Mouse (Mus musculus) intestine, embryonic 16.5 days (tissue): ENCODE results near the gene Fry. TPM values are rescaled to one million over a fixed set of nuclear protein-coding genes. Genes with fewer than 3 reads are reported as not detected.

Experiments
- ATAC-seq: fragments of 200-750 bp; cut with Nextera tagmentation; 2 replicates; pipeline ENCODE4 v1.8.0; 2017; ENCODE audit warnings: moderate TSS enrichment, moderate library complexity
- H3K27ac ChIP-seq: fragments of 300-500 bp; sonication (generic); 2 replicates; pipeline ENCODE4 v1.5.1; 2014; ENCODE audit warnings: mild to moderate bottlenecking, low read length
- H3K27me3 ChIP-seq: fragments of 300-500 bp; sonication (generic); replicated peaks from 2 replicates; pipeline ENCODE4 v1.6.1; 2014; ENCODE audit warnings: low read length, control low read depth, mixed read lengths; ENCODE audit not compliant: control insufficient read depth, insufficient read depth
- H3K36me3 ChIP-seq: fragments of 300-500 bp; sonication (generic); 2 replicates; pipeline ENCODE4 v1.6.1; 2014; ENCODE audit warnings: low read length, control low read depth; ENCODE audit not compliant: control insufficient read depth, insufficient read depth
- H3K4me1 ChIP-seq: fragments of 300-500 bp; sonication (generic); 2 replicates; pipeline ENCODE4 v1.6.1; 2014; ENCODE audit warnings: low read length, control low read depth, mixed read lengths; ENCODE audit not compliant: control insufficient read depth, insufficient read depth
- H3K4me2 ChIP-seq: fragments of 300-500 bp; sonication (generic); 2 replicates; pipeline ENCODE4 v1.6.1; 2014; ENCODE audit warnings: low read depth, low read length, control low read depth
- H3K4me3 ChIP-seq: fragments of 300-500 bp; sonication (generic); 2 replicates; pipeline ENCODE4 v1.5.1; 2014; ENCODE audit warnings: mild to moderate bottlenecking, low read length
- H3K9ac ChIP-seq: fragments of 300-500 bp; sonication (generic); 2 replicates; pipeline ENCODE4 v1.6.1; 2014; ENCODE audit warnings: low read depth, low read length
- H3K9me3 ChIP-seq: fragments of 300-500 bp; sonication (generic); 2 replicates; pipeline ENCODE4 v1.6.1; 2016; ENCODE audit warnings: low read length, control low read depth; ENCODE audit not compliant: control insufficient read depth
- WGBS: fragments of 180-500 bp; shearing (Covaris S2); extraction: QIAGEN DNeasy Blood & Tissue Kit; methylation state at CpG from one replicate; pipeline ENCODE4 v1.1.7; 2014; 5-methylcytosine and 5-hydroxymethylcytosine counted together
- polyA plus RNA-seq: library from polyadenylated mRNA; unstranded; fragments of >200 nt; fragmentation: Nextera tagmentation; extraction: Ambion mirVana; gene quantifications from 2 replicates; pipeline ENCODE4 v1.2.1, GENCODE M21; 2015

Gene Fry
- polyA plus RNA-seq, 1 experiment from 2014 or later, result 6.1 TPM

- H3K9me3 ChIP-seq, result peaks cover 3% of the 10 kb centered on the region; the same call in 1 of the 2 replicates
- no peak overlapping the region for H3K4me2 ChIP-seq
- H3K27me3 ChIP-seq, result no peaks in the 10 kb centered on the region
- H3K36me3 ChIP-seq, result no peaks in the 10 kb centered on the region
- WGBS, result 88% methylated on average over 6 of the region's 6 CpGs
- H3K4me1 ChIP-seq, result no peaks in the 10 kb centered on the region
- H3K27ac ChIP-seq, result no peak overlapping the region
- no peak overlapping the region for H3K9ac ChIP-seq
- ATAC-seq, result no peak
- H3K4me3 ChIP-seq, result no peak overlapping the region
These were observed 160.9 kb downstream of the Fry start for GRCm38 (mm10) chr5:150279387-150279786.

DNA sequence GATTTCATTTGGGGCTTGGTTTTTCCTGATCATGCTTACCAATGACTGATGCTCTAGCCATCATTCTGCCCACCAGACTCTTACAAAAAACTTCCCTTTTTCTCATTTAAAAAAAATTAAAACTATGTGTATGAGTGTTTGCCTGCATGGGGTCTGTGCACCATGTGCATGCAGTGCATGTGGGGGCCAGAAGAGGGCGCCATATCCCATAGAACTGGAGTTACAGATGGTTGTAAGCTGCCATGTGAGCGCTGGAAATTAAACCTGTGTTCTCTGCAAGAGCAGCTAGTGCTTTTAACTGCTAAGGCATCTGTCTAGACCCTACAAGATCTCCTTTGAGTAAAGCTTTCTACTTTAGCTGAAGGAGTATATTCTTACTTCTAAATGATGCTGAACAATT, 162.6 kb downstream of the Fry start:
- no peak overlapping the region for H3K27ac ChIP-seq
- peaks cover 3% of the 10 kb centered on the region; the same call in 1 of the 2 replicates for H3K9me3 ChIP-seq
- 79% methylated on average over 2 of the region's 2 CpGs for WGBS
- no peaks in the 10 kb centered on the region for H3K27me3 ChIP-seq
- H3K4me2 ChIP-seq, result no peak overlapping the region
- no peak overlapping the region for H3K4me3 ChIP-seq
- no peaks in the 10 kb centered on the region for H3K36me3 ChIP-seq
- ATAC-seq, result no peak
- no peak overlapping the region for H3K9ac ChIP-seq
- no peaks in the 10 kb centered on the region for H3K4me1 ChIP-seq

DNA sequence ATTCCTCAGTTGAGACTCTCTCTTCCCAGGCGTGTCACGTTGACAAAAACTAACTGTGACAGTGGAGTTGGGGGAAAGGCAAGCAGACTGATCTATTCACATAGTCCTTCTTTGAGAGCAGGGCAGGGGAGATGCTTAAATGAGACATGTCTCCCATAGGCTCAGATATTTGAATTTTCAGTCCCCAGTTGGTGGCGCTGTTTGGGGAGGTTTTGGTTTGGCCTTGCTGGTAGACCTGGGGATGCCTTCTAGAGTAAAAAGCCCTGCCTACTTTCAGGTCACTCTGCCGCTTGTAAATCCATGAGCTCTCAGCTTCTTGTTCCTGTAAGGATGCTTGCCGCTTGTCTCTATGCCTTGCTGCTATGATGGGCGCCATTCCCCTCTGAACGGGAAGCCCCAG, 163.6 kb downstream of the Fry start:
- Histone ChIP-seq H3K27ac (no peak overlapping the region), H3K9ac (no peak overlapping the region), H3K36me3 (no peaks in the 10 kb centered on the region), H3K4me1 (no peaks in the 10 kb centered on the region), H3K4me3 (no peak overlapping the region), H3K9me3 (peaks cover 3% of the 10 kb centered on the region; the same call in 1 of the 2 replicates), H3K4me2 (no peak overlapping the region), H3K27me3 (no peaks in the 10 kb centered on the region)
- WGBS, result 78% methylated on average over 7 of the region's 7 CpGs
- no peak for ATAC-seq

DNA sequence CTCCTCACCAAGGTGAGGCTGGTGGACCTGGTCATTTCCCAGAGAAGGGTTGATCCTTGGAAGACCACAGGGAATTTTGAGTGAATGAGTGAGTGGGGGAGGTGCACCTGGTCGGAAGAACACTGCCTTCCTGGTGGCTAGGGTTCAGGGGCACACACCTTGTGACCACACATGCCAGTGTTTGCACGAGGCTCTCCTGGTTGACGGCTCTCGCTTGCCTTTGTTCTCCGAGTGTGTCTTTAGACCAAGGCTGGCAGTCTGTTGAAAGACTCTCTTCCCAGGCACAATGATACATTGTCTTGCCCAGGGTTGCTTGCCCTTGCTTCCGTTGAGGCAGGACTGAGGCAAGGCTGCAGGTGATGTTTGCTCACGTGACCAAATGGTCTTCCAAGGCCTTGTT, 169.5 kb downstream of the Fry start:
- H3K4me2 ChIP-seq, result no peak overlapping the region
- no peaks in the 10 kb centered on the region for H3K9me3 ChIP-seq
- WGBS, result 75% methylated on average over 7 of the region's 7 CpGs
- H3K4me3 ChIP-seq, result no peak overlapping the region
- no peaks in the 10 kb centered on the region for H3K27me3 ChIP-seq
- ATAC-seq, result no peak
- no peaks in the 10 kb centered on the region for H3K4me1 ChIP-seq
- no peak overlapping the region for H3K9ac ChIP-seq
- H3K36me3 ChIP-seq, result no peaks in the 10 kb centered on the region
- H3K27ac ChIP-seq, result no peak overlapping the region

GRCm38 (mm10) chr5:150289611-150290010, 171.2 kb downstream of the Fry start:
- Histone ChIP-seq H3K4me3 (no peak overlapping the region), H3K36me3 (no peaks in the 10 kb centered on the region), H3K27me3 (no peaks in the 10 kb centered on the region), H3K4me1 (no peaks in the 10 kb centered on the region), H3K9me3 (no peaks in the 10 kb centered on the region), H3K9ac (no peak overlapping the region), H3K4me2 (no peak overlapping the region), H3K27ac (no peak overlapping the region)
- ATAC-seq, result no peak
- 79% methylated on average over 8 of the region's 8 CpGs for WGBS

- H3K27me3 ChIP-seq, result no peaks in the 10 kb centered on the region
- no peaks in the 10 kb centered on the region for H3K36me3 ChIP-seq
- peak; percentile 64 for ATAC-seq
- no peak overlapping the region for H3K4me3 ChIP-seq
- WGBS, result 58% methylated on average over 4 of the region's 4 CpGs
- H3K4me1 ChIP-seq, result peaks cover 3% of the 10 kb centered on the region; the same call in 1 of the 2 replicates
- H3K4me2 ChIP-seq, result no peak overlapping the region
- no peak overlapping the region for H3K9ac ChIP-seq
- peak overlapping the region; percentile 45; the same call in 1 of the 2 replicates for H3K27ac ChIP-seq
- H3K9me3 ChIP-seq, result no peaks in the 10 kb centered on the region
These were observed 172.2 kb downstream of the Fry start for GRCm38 (mm10) chr5:150290494-150291199.

- Histone ChIP-seq H3K4me1 (peaks cover 3% of the 10 kb centered on the region; the same call in 1 of the 2 replicates), H3K27ac (no peak overlapping the region), H3K4me2 (no peak overlapping the region), H3K27me3 (no peaks in the 10 kb centered on the region), H3K36me3 (no peaks in the 10 kb centered on the region), H3K4me3 (no peak overlapping the region), H3K9ac (no peak overlapping the region), H3K9me3 (no peaks in the 10 kb centered on the region)
- WGBS, result 84% methylated on average over 6 of the region's 6 CpGs
- ATAC-seq, result peak; percentile 34; the same call in 1 of the 2 replicates
These were observed 172.8 kb downstream of the Fry start for GRCm38 (mm10) chr5:150291216-150291615.

GRCm38 (mm10) chr5:150292186-150292585, 173.7 kb downstream of the Fry start:
- 0 out of 2 replicates have a peak, but pooled peaks have one; percentile 11 for ATAC-seq
- no peak overlapping the region for H3K4me2 ChIP-seq
- WGBS, result 34% methylated on average over 3 of the region's 3 CpGs
- no peaks in the 10 kb centered on the region for H3K9me3 ChIP-seq
- H3K27ac ChIP-seq, result no peak overlapping the region
- H3K9ac ChIP-seq, result no peak overlapping the region
- no peak overlapping the region for H3K4me3 ChIP-seq
- H3K4me1 ChIP-seq, result peaks cover 3% of the 10 kb centered on the region; the same call in 1 of the 2 replicates
- no peaks in the 10 kb centered on the region for H3K36me3 ChIP-seq
- H3K27me3 ChIP-seq, result no peaks in the 10 kb centered on the region

DNA sequence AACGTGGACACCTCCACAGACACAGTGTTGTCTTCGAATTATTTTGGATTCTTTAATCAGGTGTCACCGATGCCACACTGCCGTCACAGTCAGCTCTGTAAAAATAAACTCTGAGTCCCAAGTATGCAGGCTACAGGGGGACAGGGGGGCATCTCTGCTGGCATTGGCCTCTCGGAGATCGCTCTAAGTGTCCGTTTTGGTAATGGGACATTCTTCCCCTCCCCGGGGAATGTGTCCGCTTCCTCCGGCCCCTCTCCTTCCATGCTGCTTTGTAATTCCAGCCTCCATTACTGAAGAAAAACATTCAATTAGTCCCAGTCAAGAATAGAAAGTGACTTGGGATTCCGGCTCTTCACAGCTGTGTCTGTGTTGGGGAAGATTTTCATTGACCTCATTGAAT, 175.9 kb downstream of the Fry start:
- no peak overlapping the region for H3K27ac ChIP-seq
- H3K4me2 ChIP-seq, result no peak overlapping the region
- H3K9me3 ChIP-seq, result no peaks in the 10 kb centered on the region
- no peak overlapping the region for H3K9ac ChIP-seq
- no peaks in the 10 kb centered on the region for H3K36me3 ChIP-seq
- ATAC-seq, result no peak
- H3K4me3 ChIP-seq, result no peak overlapping the region
- no peaks in the 10 kb centered on the region for H3K27me3 ChIP-seq
- peaks cover 8% of the 10 kb centered on the region; the same call in 1 of the 2 replicates for H3K4me1 ChIP-seq
- 69% methylated on average over 11 of the region's 11 CpGs for WGBS
